Mouse (Mus musculus): ENCODE measurements around the gene Tbx1.

GRCm38 (mm10) chr16:18611752-18612151, 21.3 kb upstream of the Tbx1 start:
- TF ChIP-seq CTCF (conservative IDR thresholded peaks at IDR 0.05; ENCODE audit: low read length) (no peak), POU5F1 (IDR thresholded peaks at IDR 0.05; ENCODE audit: borderline replicate concordance, low read length) (no peak), NANOG (IDR thresholded peaks at IDR 0.05; ENCODE audit: borderline replicate concordance, low read length) (no peak)

Measured in E14TG2a.4 (cell line).